Mouse (Mus musculus): ENCODE results near the gene Cdh16. TPM values are rescaled to one million over a fixed set of nuclear protein-coding genes. Genes with fewer than 3 reads are reported as not detected.

Cdh16 gene
- polyA plus RNA-seq, 1 experiment from 2014 or later = 0.06 TPM

GRCm38 (mm10) chr8:104607944-104608343 is 16.3 kb downstream of the Cdh16 start:
- Histone ChIP-seq H3K27ac (ENCODE audit: low read depth) (no peak overlapping the region), H3K27me3 (ENCODE audit: insufficient read depth, low read length) (no peaks in the 10 kb centered on the region), H3K4me1 (ENCODE audit: insufficient read depth) (no peaks in the 10 kb centered on the region), H3K9me3 (ENCODE audit: low read length) (no peaks in the 10 kb centered on the region), H3K36me3 (replicated peaks; ENCODE audit: insufficient read depth, low read length) (no peaks in the 10 kb centered on the region), H3K9ac (replicated peaks) (no peak overlapping the region), H3K4me2 (ENCODE audit: low read depth, low read length) (no peak overlapping the region), H3K4me3 (ENCODE audit: low read depth, low read length) (no peak overlapping the region)
- DNase-seq (no peak), ATAC-seq (no peak)
- 56% methylated on average over 2 of the region's 2 CpGs for WGBS (ENCODE audit: insufficient replicate concordance)
- TF ChIP-seq EP300 (IDR thresholded peaks at IDR 0.05; ENCODE audit: low read depth) = no peak
- no peak for TF ChIP-seq CTCF (IDR thresholded peaks at IDR 0.05; ENCODE audit: low read depth)

- no peak overlapping the region for H3K9ac ChIP-seq (replicated peaks)
- DNase-seq (no peak), ATAC-seq (no peak)
- 43% methylated on average over 6 of the region's 6 CpGs for WGBS (ENCODE audit: insufficient replicate concordance)
- H3K4me2 ChIP-seq (ENCODE audit: low read depth, low read length) = no peak overlapping the region
- no peaks in the 10 kb centered on the region for H3K9me3 ChIP-seq (ENCODE audit: low read length)
- no peak overlapping the region for H3K27ac ChIP-seq (ENCODE audit: low read depth)
- H3K4me1 ChIP-seq (ENCODE audit: insufficient read depth) = peaks cover 8% of the 10 kb centered on the region
- H3K4me3 ChIP-seq (ENCODE audit: low read depth, low read length) = no peak overlapping the region
- H3K27me3 ChIP-seq (ENCODE audit: insufficient read depth, low read length) = no peaks in the 10 kb centered on the region
- no peaks in the 10 kb centered on the region for H3K36me3 ChIP-seq (replicated peaks; ENCODE audit: insufficient read depth, low read length)
- TF ChIP-seq CTCF (IDR thresholded peaks at IDR 0.05; ENCODE audit: low read depth) (no peak), EP300 (IDR thresholded peaks at IDR 0.05; ENCODE audit: low read depth) (no peak)
These were observed 17.9 kb downstream of the Cdh16 start for GRCm38 (mm10) chr8:104606329-104606728.

- Histone ChIP-seq H3K9me3 (ENCODE audit: low read length) (no peaks in the 10 kb centered on the region), H3K9ac (replicated peaks) (no peak overlapping the region), H3K4me1 (ENCODE audit: insufficient read depth) (peaks cover 8% of the 10 kb centered on the region), H3K36me3 (replicated peaks; ENCODE audit: insufficient read depth, low read length) (no peaks in the 10 kb centered on the region), H3K27ac (ENCODE audit: low read depth) (no peak overlapping the region), H3K27me3 (ENCODE audit: insufficient read depth, low read length) (no peaks in the 10 kb centered on the region), H3K4me2 (ENCODE audit: low read depth, low read length) (no peak overlapping the region), H3K4me3 (ENCODE audit: low read depth, low read length) (no peak overlapping the region)
- TF ChIP-seq EP300 (IDR thresholded peaks at IDR 0.05; ENCODE audit: low read depth) (no peak), CTCF (IDR thresholded peaks at IDR 0.05; ENCODE audit: low read depth) (no peak)
- DNase-seq (no peak), ATAC-seq (no peak)
- WGBS (ENCODE audit: insufficient replicate concordance) = 73% methylated on average over 4 of the region's 4 CpGs
These were observed 21.0 kb downstream of the Cdh16 start for GRCm38 (mm10) chr8:104603245-104603593.

- Histone ChIP-seq H3K4me1 (ENCODE audit: insufficient read depth) (peaks cover 8% of the 10 kb centered on the region), H3K9ac (replicated peaks) (no peak overlapping the region), H3K4me3 (ENCODE audit: low read depth, low read length) (no peak overlapping the region), H3K4me2 (ENCODE audit: low read depth, low read length) (peak overlapping the region; percentile 51), H3K27me3 (ENCODE audit: insufficient read depth, low read length) (no peaks in the 10 kb centered on the region), H3K9me3 (ENCODE audit: low read length) (no peaks in the 10 kb centered on the region), H3K36me3 (replicated peaks; ENCODE audit: insufficient read depth, low read length) (no peaks in the 10 kb centered on the region), H3K27ac (ENCODE audit: low read depth) (no peak overlapping the region)
- ATAC-seq (peak; percentile 85), DNase-seq (peak; percentile 80)
- 24% methylated on average over 21 of the region's 21 CpGs for WGBS (ENCODE audit: insufficient replicate concordance)
- peak; percentile 94 for TF ChIP-seq CTCF (IDR thresholded peaks at IDR 0.05; ENCODE audit: low read depth)
- TF ChIP-seq EP300 (IDR thresholded peaks at IDR 0.05; ENCODE audit: low read depth) = no peak
These were observed 21.5 kb downstream of the Cdh16 start for GRCm38 (mm10) chr8:104602468-104603244.

GRCm38 (mm10) chr8:104601941-104602371 is 22.2 kb downstream of the Cdh16 start:
- Histone ChIP-seq H3K4me3 (ENCODE audit: low read depth, low read length) (no peak overlapping the region), H3K9ac (replicated peaks) (no peak overlapping the region), H3K9me3 (ENCODE audit: low read length) (no peaks in the 10 kb centered on the region), H3K4me1 (ENCODE audit: insufficient read depth) (peaks cover 8% of the 10 kb centered on the region), H3K27ac (ENCODE audit: low read depth) (no peak overlapping the region), H3K27me3 (ENCODE audit: insufficient read depth, low read length) (no peaks in the 10 kb centered on the region), H3K4me2 (ENCODE audit: low read depth, low read length) (peak overlapping the region; percentile 51), H3K36me3 (replicated peaks; ENCODE audit: insufficient read depth, low read length) (no peaks in the 10 kb centered on the region)
- no peak for ATAC-seq
- whole genome bisulfite sequencing (ENCODE audit: insufficient replicate concordance) = 2% methylated on average over 12 of the region's 12 CpGs
- TF ChIP-seq EP300 (IDR thresholded peaks at IDR 0.05; ENCODE audit: low read depth) (no peak), CTCF (IDR thresholded peaks at IDR 0.05; ENCODE audit: low read depth) (no peak)
- no peak for DNase-seq

- Histone ChIP-seq H3K4me3 (ENCODE audit: low read depth, low read length) (no peak overlapping the region), H3K4me2 (ENCODE audit: low read depth, low read length) (no peak overlapping the region), H3K9ac (replicated peaks) (no peak overlapping the region), H3K27me3 (ENCODE audit: insufficient read depth, low read length) (no peaks in the 10 kb centered on the region), H3K36me3 (replicated peaks; ENCODE audit: insufficient read depth, low read length) (peaks cover 1% of the 10 kb centered on the region; the same call in 1 of the 2 replicates), H3K4me1 (ENCODE audit: insufficient read depth) (peaks cover 8% of the 10 kb centered on the region), H3K9me3 (ENCODE audit: low read length) (no peaks in the 10 kb centered on the region), H3K27ac (ENCODE audit: low read depth) (no peak overlapping the region)
- ATAC-seq (no peak), DNase-seq (no peak)
- 27% methylated on average over 7 of the region's 7 CpGs for WGBS (ENCODE audit: insufficient replicate concordance)
- TF ChIP-seq EP300 (IDR thresholded peaks at IDR 0.05; ENCODE audit: low read depth) (no peak), CTCF (IDR thresholded peaks at IDR 0.05; ENCODE audit: low read depth) (no peak)
These were observed 22.8 kb downstream of the Cdh16 start for GRCm38 (mm10) chr8:104601386-104601785.

Measured in liver, postnatal 0 days (tissue).